Mouse (Mus musculus) testis, adult 2 months (tissue): ENCODE results near the gene Gprc5c.

Experiments
- CTCF ChIP-seq: fragments of 200-500 bp; IDR thresholded peaks from 2 replicates; pipeline ENCODE4 v1.5.1; 2012; ENCODE audit warnings: low read depth, mild to moderate bottlenecking, inconsistent platforms, low read length, moderate library complexity; ENCODE audit not compliant: control insufficient read depth, insufficient read depth, insufficient replicate concordance
- POLR2A ChIP-seq: fragments of 200-500 bp; IDR thresholded peaks from 2 replicates; pipeline ENCODE4 v1.6.1; 2012; ENCODE audit warnings: low read depth, mild to moderate bottlenecking, inconsistent platforms, low read length, moderate library complexity; ENCODE audit not compliant: control insufficient read depth

- no peak for TF ChIP-seq POLR2A
- TF ChIP-seq CTCF: no peak
Observed at GRCm38 (mm10) chr11:114865999-114866398, 15.0 kb downstream of the Gprc5c start.
